Mouse (Mus musculus) heart, embryonic 14.5 days (tissue): Measurements from ENCODE around the gene Cited4. TPM values are rescaled to one million over a fixed set of nuclear protein-coding genes. Genes with fewer than 3 reads are reported as not detected.
A peak's percentile ranks its signal among the peaks of the same experiment; 100 is the strongest.

ENCODE experiments used
- ATAC-seq: fragments of 200-750 bp; cut with Nextera tagmentation; 2 replicates; pipeline ENCODE4 v1.8.0; 2017; ENCODE audit warnings: low read depth, moderate TSS enrichment; ENCODE audit not compliant: insufficient number of reproducible peaks, insufficient read depth, low FRiP score
- H3K27ac ChIP-seq, 2 experiments: fragments of 200-500 bp in 1 of 2; fragments of 300-500 bp in 1 of 2; sonication (generic) in 1 of 2; replicated peaks in 1 of 2; 2 replicates each; pipeline ENCODE4 v1.5.1; 2012 to 2014; ENCODE audit warnings: low read depth in 2 of 2, low read length in 2 of 2, control low read depth in 1 of 2, mild to moderate bottlenecking in 1 of 2, mixed read lengths in 1 of 2; ENCODE audit not compliant: control insufficient read depth in 1 of 2, insufficient read depth in 1 of 2
- H3K27me3 ChIP-seq: fragments of 300-500 bp; sonication (generic); 2 replicates; pipeline ENCODE4 v1.6.1; 2014; ENCODE audit warnings: mild to moderate bottlenecking, low read length, control low read depth; ENCODE audit not compliant: control insufficient read depth, insufficient read depth
- H3K36me3 ChIP-seq: fragments of 300-500 bp; sonication (generic); 2 replicates; pipeline ENCODE4 v1.6.1; 2014; ENCODE audit warnings: mild to moderate bottlenecking, control low read depth, low read length, mixed read lengths; ENCODE audit not compliant: control insufficient read depth, insufficient read depth
- H3K4me1 ChIP-seq, 2 experiments: fragments of 200-500 bp in 1 of 2; fragments of 300-500 bp in 1 of 2; sonication (generic) in 1 of 2; 2 replicates each; pipeline ENCODE4 v1.6.1; 2012 to 2014; ENCODE audit warnings: low read length in 2 of 2, control low read depth in 1 of 2, mixed read lengths in 1 of 2; ENCODE audit not compliant: control insufficient read depth in 2 of 2, insufficient read depth in 2 of 2
- H3K4me2 ChIP-seq: fragments of 300-500 bp; sonication (generic); 2 replicates; pipeline ENCODE4 v1.6.1; 2014; ENCODE audit warnings: mild to moderate bottlenecking, low read length
- H3K4me3 ChIP-seq, 2 experiments: fragments of 200-500 bp in 1 of 2; fragments of 300-500 bp in 1 of 2; sonication (generic) in 1 of 2; 2 replicates each; pipeline ENCODE4 v1.5.1; 2012 to 2014; ENCODE audit warnings: low read length in 2 of 2, mild to moderate bottlenecking in 2 of 2, control low read depth in 1 of 2, low read depth in 1 of 2, moderate library complexity in 1 of 2; ENCODE audit not compliant: control insufficient read depth in 1 of 2, insufficient read depth in 1 of 2
- H3K9ac ChIP-seq: fragments of 300-500 bp; sonication (generic); 2 replicates; pipeline ENCODE4 v1.6.1; 2014; ENCODE audit warnings: mild to moderate bottlenecking, low read length
- H3K9me3 ChIP-seq: fragments of 300-500 bp; sonication (generic); 2 replicates; pipeline ENCODE4 v1.6.1; 2016; ENCODE audit warnings: low read length, control low read depth; ENCODE audit not compliant: control insufficient read depth
- WGBS: fragments of 180-500 bp; shearing (Covaris S2); extraction: QIAGEN DNeasy Blood & Tissue Kit; methylation state at CpG from one replicate; pipeline ENCODE4 v1.1.7; 2014; 5-methylcytosine and 5-hydroxymethylcytosine counted together
- polyA plus RNA-seq: library from polyadenylated mRNA; unstranded; fragments of >200 nt; fragmentation: Nextera tagmentation; extraction: Ambion mirVana; gene quantifications from 2 replicates; pipeline ENCODE4 v1.2.1, GENCODE M21; 2014

The Cited4 gene
- polyA plus RNA-seq = 24.2 and 27.1 TPM in 2 replicates

- ATAC-seq = peak; percentile 87
- Histone ChIP-seq H3K36me3 (no peaks in the 10 kb centered on the region), H3K27ac (peak within 1 kb of the TSS; percentile 82 to 87), H3K4me3 (peak within 1 kb of the TSS; percentile 71 to 75), H3K9me3 (no peaks in the 10 kb centered on the region), H3K4me1 (peaks cover 11 to 29% of the 10 kb centered on the region in 2 experiments; a peak in 3 of 4 replicates), H3K27me3 (peaks cover 10% of the 10 kb centered on the region; the same call in 1 of the 2 replicates), H3K9ac (peak within 1 kb of the TSS; percentile 85), H3K4me2 (peak within 1 kb of the TSS; percentile 91)
- under 1% methylated on average over 50 of the region's 50 CpGs for WGBS
Measured at GRCm38 (mm10) chr4:120666358-120667024, at the start of gene Cited4. Gene Cited4 (plus strand): TSS chr4:120666572.

- H3K4me2 ChIP-seq = no peak overlapping the region
- H3K4me1 ChIP-seq = peaks cover 4 to 11% of the 10 kb centered on the region in 2 experiments
- no peak overlapping the region for H3K4me3 ChIP-seq
- no peak overlapping the region for H3K27ac ChIP-seq
- no peaks in the 10 kb centered on the region for H3K9me3 ChIP-seq
- WGBS = 62% methylated on average over 6 of the region's 6 CpGs
- ATAC-seq = no peak
- no peak overlapping the region for H3K9ac ChIP-seq
- H3K27me3 ChIP-seq = no peaks in the 10 kb centered on the region
- no peaks in the 10 kb centered on the region for H3K36me3 ChIP-seq
Measured at GRCm38 (mm10) chr4:120627728-120628127, 38.6 kb upstream of the Cited4 start.

- Histone ChIP-seq H3K4me1 (peaks cover 4 to 11% of the 10 kb centered on the region in 2 experiments), H3K9me3 (no peaks in the 10 kb centered on the region), H3K36me3 (no peaks in the 10 kb centered on the region), H3K9ac (no peak overlapping the region), H3K27me3 (no peaks in the 10 kb centered on the region), H3K27ac (no peak overlapping the region), H3K4me2 (no peak overlapping the region), H3K4me3 (no peak overlapping the region)
- ATAC-seq = no peak
- WGBS = 14% methylated on average over 8 of the region's 8 CpGs
Measured at GRCm38 (mm10) chr4:120630218-120630931, 36.0 kb upstream of the Cited4 start.

- Histone ChIP-seq H3K4me2 (no peak overlapping the region), H3K9me3 (no peaks in the 10 kb centered on the region), H3K9ac (no peak overlapping the region), H3K27ac (no peak overlapping the region), H3K4me3 (no peak overlapping the region), H3K4me1 (peaks cover 4 to 11% of the 10 kb centered on the region in 2 experiments), H3K27me3 (no peaks in the 10 kb centered on the region), H3K36me3 (no peaks in the 10 kb centered on the region)
- ATAC-seq = no peak
- 39% methylated on average over 6 of the region's 6 CpGs for WGBS
Measured at GRCm38 (mm10) chr4:120631828-120632227, 34.5 kb upstream of the Cited4 start.

- H3K4me3 ChIP-seq = no peak overlapping the region
- H3K36me3 ChIP-seq = no peaks in the 10 kb centered on the region
- no peak overlapping the region for H3K4me2 ChIP-seq
- no peak overlapping the region for H3K9ac ChIP-seq
- no peak for ATAC-seq
- no peak overlapping the region for H3K27ac ChIP-seq
- H3K4me1 ChIP-seq = peaks cover 3 to 4% of the 10 kb centered on the region in 2 experiments
- no peaks in the 10 kb centered on the region for H3K9me3 ChIP-seq
- WGBS = 80% methylated on average over 2 of the region's 2 CpGs
- H3K27me3 ChIP-seq = no peaks in the 10 kb centered on the region
Measured at GRCm38 (mm10) chr4:120635351-120635750, 31.0 kb upstream of the Cited4 start.

GRCm38 (mm10) chr4:120641946-120642345, 24.4 kb upstream of the Cited4 start:
- H3K36me3 ChIP-seq = no peaks in the 10 kb centered on the region
- no peak overlapping the region for H3K9ac ChIP-seq
- H3K27ac ChIP-seq = no peak overlapping the region
- no peaks in the 10 kb centered on the region for H3K27me3 ChIP-seq
- 87% methylated on average over 6 of the region's 6 CpGs for WGBS
- no peaks in the 10 kb centered on the region for H3K9me3 ChIP-seq
- H3K4me2 ChIP-seq = no peak overlapping the region
- no peak for ATAC-seq
- no peak overlapping the region for H3K4me3 ChIP-seq
- no peaks in the 10 kb centered on the region for H3K4me1 ChIP-seq

- 72% methylated on average over 3 of the region's 3 CpGs for WGBS
- H3K4me1 ChIP-seq = no peaks in the 10 kb centered on the region
- no peak for ATAC-seq
- no peak overlapping the region for H3K9ac ChIP-seq
- no peak overlapping the region for H3K27ac ChIP-seq
- no peaks in the 10 kb centered on the region for H3K9me3 ChIP-seq
- no peaks in the 10 kb centered on the region for H3K36me3 ChIP-seq
- peaks cover 18% of the 10 kb centered on the region for H3K27me3 ChIP-seq
- H3K4me2 ChIP-seq = no peak overlapping the region
- H3K4me3 ChIP-seq = no peak overlapping the region
Measured at GRCm38 (mm10) chr4:120643899-120644298, 22.5 kb upstream of the Cited4 start.
